Mouse (Mus musculus): ENCODE measurements around the gene Bbs7. TPM values are rescaled to one million over a fixed set of nuclear protein-coding genes. Genes with fewer than 3 reads are reported as not detected.

Gene Bbs7
- total RNA-seq, 2 experiments from 2014 or later, result 13.6 to 13.9 TPM

- intact Hi-C loops (cut with DNase I), result no loop called here
- no peak for DNase-seq (ENCODE audit: extremely low spot score in 1 of 2, low spot score in 2 of 2)
These were observed 55.7 kb downstream of the Bbs7 start for GRCm38 (mm10) chr3:36557601-36558000.

GRCm38 (mm10) chr3:36552406-36553047, 60.8 kb downstream of the Bbs7 start, which contains the start of gene Exosc9:
Gene Exosc9, plus strand, starts transcription at chr3:36552606.
- DNase-seq (ENCODE audit: extremely low spot score in 1 of 2, low spot score in 2 of 2), result peak; percentile 95 to 96
- intact Hi-C loops (cut with DNase I), result no loop called here

- intact Hi-C loops (cut with DNase I), result no loop called here
These were observed 61.4 kb downstream of the Bbs7 start for GRCm38 (mm10) chr3:36551851-36552384.

GRCm38 (mm10) chr3:36551343-36551742, 61.9 kb downstream of the Bbs7 start:
- DNase-seq (ENCODE audit: extremely low spot score in 1 of 2, low spot score in 2 of 2), result peak; percentile 47 to 60
- intact Hi-C loops (cut with DNase I), result no loop called here

More at GRCm38 (mm10) chr3:36551851-36552384, 61.4 kb downstream of the Bbs7 start:
- no peak for DNase-seq (ENCODE audit: extremely low spot score in 1 of 2, low spot score in 2 of 2)

GRCm38 (mm10) chr3:36544961-36545360, 68.3 kb downstream of the Bbs7 start:
- DNase-seq (ENCODE audit: extremely low spot score in 1 of 2, low spot score in 2 of 2), result no peak
- intact Hi-C loops (cut with DNase I), result no loop called here

GRCm38 (mm10) chr3:36541399-36541798, 71.9 kb downstream of the Bbs7 start:
- DNase-seq (ENCODE audit: extremely low spot score in 1 of 2, low spot score in 2 of 2), result no peak

GRCm38 (mm10) chr3:36540756-36541155, 72.5 kb downstream of the Bbs7 start:
- no peak for DNase-seq (ENCODE audit: extremely low spot score in 1 of 2, low spot score in 2 of 2)
- intact Hi-C loops (cut with DNase I), result no loop called here

More at GRCm38 (mm10) chr3:36541399-36541798, 71.9 kb downstream of the Bbs7 start:
- intact Hi-C loops (cut with DNase I), result no loop called here

- DNase-seq (ENCODE audit: extremely low spot score in 1 of 2, low spot score in 2 of 2), result no peak
- intact Hi-C loops (cut with DNase I), result no loop called here
These were observed 75.4 kb downstream of the Bbs7 start for GRCm38 (mm10) chr3:36537701-36538470.

- DNase-seq (ENCODE audit: extremely low spot score in 1 of 2, low spot score in 2 of 2), result no peak
- intact Hi-C loops (cut with DNase I), result no loop called here
These were observed 77.2 kb downstream of the Bbs7 start for GRCm38 (mm10) chr3:36536041-36536440.

- intact Hi-C loops (cut with DNase I), result no loop called here
- no peak for DNase-seq (ENCODE audit: extremely low spot score in 1 of 2, low spot score in 2 of 2)
These were observed 80.0 kb downstream of the Bbs7 start for GRCm38 (mm10) chr3:36533201-36533672.

GRCm38 (mm10) chr3:36532738-36533137, 80.5 kb downstream of the Bbs7 start:
- intact Hi-C loops (cut with DNase I), result no loop called here
- no peak for DNase-seq (ENCODE audit: extremely low spot score in 1 of 2, low spot score in 2 of 2)

- intact Hi-C loops (cut with DNase I), result no loop called here
These were observed 81.2 kb downstream of the Bbs7 start for GRCm38 (mm10) chr3:36531979-36532542.

GRCm38 (mm10) chr3:36531242-36531641, 82.0 kb downstream of the Bbs7 start:
- no peak for DNase-seq (ENCODE audit: extremely low spot score in 1 of 2, low spot score in 2 of 2)
- intact Hi-C loops (cut with DNase I), result no loop called here

More at GRCm38 (mm10) chr3:36531979-36532542, 81.2 kb downstream of the Bbs7 start:
- no peak for DNase-seq (ENCODE audit: extremely low spot score in 1 of 2, low spot score in 2 of 2)

- intact Hi-C loops (cut with DNase I), result no loop called here
- DNase-seq (ENCODE audit: extremely low spot score in 1 of 2, low spot score in 2 of 2), result no peak
These were observed 82.5 kb downstream of the Bbs7 start for GRCm38 (mm10) chr3:36530781-36531180.

GRCm38 (mm10) chr3:36530345-36530744, 82.9 kb downstream of the Bbs7 start:
- peak; percentile 60 to 68 for DNase-seq (ENCODE audit: extremely low spot score in 1 of 2, low spot score in 2 of 2)

GRCm38 (mm10) chr3:36524466-36524865, 88.8 kb downstream of the Bbs7 start:
- DNase-seq (ENCODE audit: extremely low spot score in 1 of 2, low spot score in 2 of 2), result no peak

More at GRCm38 (mm10) chr3:36530345-36530744, 82.9 kb downstream of the Bbs7 start:
- intact Hi-C loops (cut with DNase I), result no loop called here

More at GRCm38 (mm10) chr3:36524466-36524865, 88.8 kb downstream of the Bbs7 start:
- intact Hi-C loops (cut with DNase I), result no loop called here
